Mouse (Mus musculus): Measurements from ENCODE around the gene Spock1. TPM values are rescaled to one million over a fixed set of nuclear protein-coding genes. Genes with fewer than 3 reads are reported as not detected.

Spock1 gene
- polyA plus RNA-seq, 1 experiment: 0.03 TPM

GRCm38 (mm10) chr13:57672762-57673161, 235.4 kb downstream of the Spock1 start:
- no peaks in the 10 kb centered on the region for H3K27me3 ChIP-seq (ENCODE audit: control insufficient read depth)
- peaks cover 4% of the 10 kb centered on the region; the same call in 1 of the 2 replicates for H3K36me3 ChIP-seq (ENCODE audit: control insufficient read depth)
- TF ChIP-seq GATA1 (IDR thresholded peaks at IDR 0.05; ENCODE audit: low read length) (peak; percentile 34; the same call in 1 of the 2 replicates), TAL1 (IDR thresholded peaks at IDR 0.05; ENCODE audit: low read length) (no peak)
- peaks cover 92% of the 10 kb centered on the region for H3K4me1 ChIP-seq (ENCODE audit: control insufficient read depth)
- peak overlapping the region; percentile 48 for H3K4me3 ChIP-seq (replicated peaks)
- H3K9me3 ChIP-seq (ENCODE audit: control insufficient read depth, low read length): no peaks in the 10 kb centered on the region

GRCm38 (mm10) chr13:57671919-57672318, 236.2 kb downstream of the Spock1 start:
- no peaks in the 10 kb centered on the region for H3K27me3 ChIP-seq (ENCODE audit: control insufficient read depth)
- H3K36me3 ChIP-seq (ENCODE audit: control insufficient read depth): peaks cover 4% of the 10 kb centered on the region; the same call in 1 of the 2 replicates
- H3K4me1 ChIP-seq (ENCODE audit: control insufficient read depth): peaks cover 97% of the 10 kb centered on the region
- H3K9me3 ChIP-seq (ENCODE audit: control insufficient read depth, low read length): no peaks in the 10 kb centered on the region
- peak overlapping the region; percentile 48 for H3K4me3 ChIP-seq (replicated peaks)
- no peak for TF ChIP-seq TAL1 (IDR thresholded peaks at IDR 0.05; ENCODE audit: low read length)
- TF ChIP-seq GATA1 (IDR thresholded peaks at IDR 0.05; ENCODE audit: low read length): no peak

- H3K27me3 ChIP-seq (ENCODE audit: control insufficient read depth): no peaks in the 10 kb centered on the region
- H3K9me3 ChIP-seq (ENCODE audit: control insufficient read depth, low read length): no peaks in the 10 kb centered on the region
- H3K36me3 ChIP-seq (ENCODE audit: control insufficient read depth): peaks cover 4% of the 10 kb centered on the region
- TF ChIP-seq TAL1 (IDR thresholded peaks at IDR 0.05; ENCODE audit: low read length) (no peak), GATA1 (IDR thresholded peaks at IDR 0.05; ENCODE audit: low read length) (no peak)
- H3K4me3 ChIP-seq (replicated peaks): peak overlapping the region; percentile 48
- H3K4me1 ChIP-seq (ENCODE audit: control insufficient read depth): peaks cover 97% of the 10 kb centered on the region
Observed at GRCm38 (mm10) chr13:57671322-57671721, 236.8 kb downstream of the Spock1 start.

GRCm38 (mm10) chr13:57667621-57668020, 240.5 kb downstream of the Spock1 start:
- H3K4me3 ChIP-seq (replicated peaks): no peak overlapping the region
- no peak for TF ChIP-seq TAL1 (IDR thresholded peaks at IDR 0.05; ENCODE audit: low read length)
- TF ChIP-seq GATA1 (IDR thresholded peaks at IDR 0.05; ENCODE audit: low read length): no peak
- H3K9me3 ChIP-seq (ENCODE audit: control insufficient read depth, low read length): peaks cover 3% of the 10 kb centered on the region
- H3K36me3 ChIP-seq (ENCODE audit: control insufficient read depth): peaks cover 5% of the 10 kb centered on the region
- no peaks in the 10 kb centered on the region for H3K27me3 ChIP-seq (ENCODE audit: control insufficient read depth)
- H3K4me1 ChIP-seq (ENCODE audit: control insufficient read depth): peaks cover 96% of the 10 kb centered on the region

GRCm38 (mm10) chr13:57666173-57666842, 241.8 kb downstream of the Spock1 start:
- TF ChIP-seq GATA1 (IDR thresholded peaks at IDR 0.05; ENCODE audit: low read length) (no peak), TAL1 (IDR thresholded peaks at IDR 0.05; ENCODE audit: low read length) (no peak)
- Histone ChIP-seq H3K9me3 (ENCODE audit: control insufficient read depth, low read length) (peaks cover 8% of the 10 kb centered on the region), H3K4me1 (ENCODE audit: control insufficient read depth) (peaks cover 96% of the 10 kb centered on the region)

GRCm38 (mm10) chr13:57662554-57662953, 245.6 kb downstream of the Spock1 start:
- Histone ChIP-seq H3K4me3 (replicated peaks) (no peak overlapping the region), H3K4me1 (ENCODE audit: control insufficient read depth) (peaks cover 91% of the 10 kb centered on the region), H3K9me3 (ENCODE audit: control insufficient read depth, low read length) (peaks cover 8% of the 10 kb centered on the region), H3K27me3 (ENCODE audit: control insufficient read depth) (no peaks in the 10 kb centered on the region), H3K36me3 (ENCODE audit: control insufficient read depth) (peaks cover 11% of the 10 kb centered on the region)
- TF ChIP-seq TAL1 (IDR thresholded peaks at IDR 0.05; ENCODE audit: low read length) (no peak), GATA1 (IDR thresholded peaks at IDR 0.05; ENCODE audit: low read length) (no peak)

More at GRCm38 (mm10) chr13:57666173-57666842, 241.8 kb downstream of the Spock1 start:
- Histone ChIP-seq H3K4me3 (replicated peaks) (no peak overlapping the region), H3K27me3 (ENCODE audit: control insufficient read depth) (no peaks in the 10 kb centered on the region), H3K36me3 (ENCODE audit: control insufficient read depth) (peaks cover 11% of the 10 kb centered on the region)

GRCm38 (mm10) chr13:57660523-57660922, 247.6 kb downstream of the Spock1 start:
- peaks cover 86% of the 10 kb centered on the region for H3K4me1 ChIP-seq (ENCODE audit: control insufficient read depth)
- peak overlapping the region; percentile 43 for H3K4me3 ChIP-seq (replicated peaks)
- H3K27me3 ChIP-seq (ENCODE audit: control insufficient read depth): no peaks in the 10 kb centered on the region
- H3K9me3 ChIP-seq (ENCODE audit: control insufficient read depth, low read length): peaks cover 6% of the 10 kb centered on the region
- no peak for TF ChIP-seq TAL1 (IDR thresholded peaks at IDR 0.05; ENCODE audit: low read length)
- no peak for TF ChIP-seq GATA1 (IDR thresholded peaks at IDR 0.05; ENCODE audit: low read length)
- peaks cover 8% of the 10 kb centered on the region; the same call in 1 of the 2 replicates for H3K36me3 ChIP-seq (ENCODE audit: control insufficient read depth)

GRCm38 (mm10) chr13:57659872-57660271, 248.3 kb downstream of the Spock1 start:
- Histone ChIP-seq H3K36me3 (ENCODE audit: control insufficient read depth) (peaks cover 8% of the 10 kb centered on the region; the same call in 1 of the 2 replicates), H3K27me3 (ENCODE audit: control insufficient read depth) (no peaks in the 10 kb centered on the region), H3K4me1 (ENCODE audit: control insufficient read depth) (peaks cover 86% of the 10 kb centered on the region), H3K4me3 (replicated peaks) (no peak overlapping the region), H3K9me3 (ENCODE audit: control insufficient read depth, low read length) (peaks cover 6% of the 10 kb centered on the region)
- no peak for TF ChIP-seq TAL1 (IDR thresholded peaks at IDR 0.05; ENCODE audit: low read length)
- no peak; the same call in 1 of the 2 replicates for TF ChIP-seq GATA1 (IDR thresholded peaks at IDR 0.05; ENCODE audit: low read length)

- Histone ChIP-seq H3K27me3 (ENCODE audit: control insufficient read depth) (peaks cover 8% of the 10 kb centered on the region), H3K4me1 (ENCODE audit: control insufficient read depth) (peaks cover 67% of the 10 kb centered on the region), H3K4me3 (replicated peaks) (no peak overlapping the region), H3K36me3 (ENCODE audit: control insufficient read depth) (no peaks in the 10 kb centered on the region), H3K9me3 (ENCODE audit: control insufficient read depth, low read length) (no peaks in the 10 kb centered on the region)
- TF ChIP-seq GATA1 (IDR thresholded peaks at IDR 0.05; ENCODE audit: low read length) (no peak), TAL1 (IDR thresholded peaks at IDR 0.05; ENCODE audit: low read length) (no peak)
Observed at GRCm38 (mm10) chr13:57656606-57657005, 251.5 kb downstream of the Spock1 start.

Data from erythroblast, embryonic 14.5 days (primary cell).